Mouse (Mus musculus) thymus, adult 2 months (tissue): ENCODE results near the gene Bsn. TPM values are rescaled to one million over a fixed set of nuclear protein-coding genes. Genes with fewer than 3 reads are reported as not detected.
"Not testable (repeated sequence)": the region's sequence is repeated elsewhere in the genome, so short reads cannot be mapped to it uniquely, and the experiment has no call there.

Experiments
- DNase-seq: peaks from one replicate; pipeline ENCODE4 v3.0.0; 2021
- H3K27ac ChIP-seq: fragments of 200-500 bp; 2 replicates; pipeline ENCODE4 v1.5.1; 2012; ENCODE audit warnings: low read length, control low read depth; ENCODE audit not compliant: control insufficient read depth, insufficient read depth
- H3K27me3 ChIP-seq: fragments of 200-500 bp; 2 replicates; pipeline ENCODE4 v1.6.1; 2012; ENCODE audit warnings: mild to moderate bottlenecking, low read length, moderate library complexity, mixed read lengths; ENCODE audit not compliant: control insufficient read depth, insufficient read depth
- H3K36me3 ChIP-seq: fragments of 200-500 bp; 2 replicates; pipeline ENCODE4 v1.6.1; 2012; ENCODE audit warnings: mild to moderate bottlenecking, low read length, moderate library complexity; ENCODE audit not compliant: control insufficient read depth, insufficient read depth
- H3K4me1 ChIP-seq: fragments of 200-500 bp; replicated peaks from 2 replicates; pipeline ENCODE4 v1.6.1; 2012; ENCODE audit warnings: low read length; ENCODE audit not compliant: control insufficient read depth, insufficient read depth
- H3K4me3 ChIP-seq: fragments of 200-500 bp; 2 replicates; pipeline ENCODE4 v1.5.1; 2012; ENCODE audit warnings: mild to moderate bottlenecking, low read length, control low read depth, moderate library complexity; ENCODE audit not compliant: control insufficient read depth, insufficient read depth
- CTCF ChIP-seq: fragments of 200-500 bp; IDR thresholded peaks from 2 replicates; pipeline ENCODE4 v1.5.1; 2012; ENCODE audit warnings: mild to moderate bottlenecking, control low read depth, low read length, moderate library complexity, borderline replicate concordance; ENCODE audit not compliant: control insufficient read depth, poor library complexity, insufficient read depth; ENCODE audit errors: extremely low read depth
- POLR2A ChIP-seq: fragments of 200-500 bp; IDR thresholded peaks from 2 replicates; pipeline ENCODE4 v1.6.1; 2012; ENCODE audit warnings: mild to moderate bottlenecking, low read length, control low read depth, moderate library complexity; ENCODE audit not compliant: control insufficient read depth, poor library complexity, insufficient read depth; ENCODE audit errors: extremely low read depth
- WGBS: fragments of 180-500 bp; shearing (Covaris S2); methylation state at CpG from one replicate; pipeline ENCODE4 v1.1.7; 2018; 5-methylcytosine and 5-hydroxymethylcytosine counted together
- polyA plus RNA-seq: library from polyadenylated mRNA; depleted of rRNA; stranded (reverse); fragments of >200 nt; gene quantifications from 2 replicates; pipeline ENCODE4 v1.2.3, GENCODE M21; 2012

The Bsn gene
- polyA plus RNA-seq, 1 experiment, result 2.6 TPM

DNA sequence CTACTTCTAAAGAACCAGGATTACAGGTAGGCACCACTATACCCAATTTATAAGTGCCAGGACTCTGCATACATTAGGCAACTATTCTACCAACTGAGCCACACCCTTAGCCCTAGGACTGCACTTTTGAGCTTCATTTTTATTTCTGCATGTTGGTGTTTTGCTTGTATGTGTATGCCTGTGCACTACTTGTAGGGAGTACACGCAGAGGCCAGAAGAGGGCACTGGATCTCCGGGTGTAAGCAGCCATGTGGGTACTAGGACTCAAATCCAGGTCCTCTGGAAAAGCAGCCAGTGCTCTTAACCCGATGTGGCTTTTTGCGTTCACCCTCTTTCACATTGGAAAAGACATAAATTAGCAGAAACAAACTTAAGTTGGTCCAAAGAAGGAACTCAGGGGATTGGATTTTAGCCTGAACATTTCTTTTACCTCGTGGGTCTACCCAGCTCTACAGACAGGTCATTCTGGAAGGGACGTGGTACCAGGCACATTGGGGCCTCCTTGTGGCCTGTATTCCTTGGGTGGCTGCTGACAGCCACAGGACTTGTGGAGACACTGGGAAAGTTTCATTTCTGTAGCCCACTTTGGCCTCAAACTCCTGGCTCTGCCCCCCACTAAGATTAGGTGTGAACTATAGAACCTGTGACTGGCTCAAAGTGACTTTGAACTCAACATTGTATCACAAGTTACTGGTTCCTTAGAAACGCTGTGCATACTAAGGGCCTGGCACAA lies 50.1 kb downstream of the Bsn start:
- WGBS, result 87% methylated on average over 7 of the region's 7 CpGs
- Histone ChIP-seq H3K4me1 (peaks cover 17% of the 10 kb centered on the region), H3K4me3 (no peak overlapping the region), H3K27me3 (no peaks in the 10 kb centered on the region), H3K36me3 (no peaks in the 10 kb centered on the region), H3K27ac (no peak overlapping the region)
- DNase-seq, result no peak
- no peak for TF ChIP-seq POLR2A
- TF ChIP-seq CTCF, result no peak

DNA sequence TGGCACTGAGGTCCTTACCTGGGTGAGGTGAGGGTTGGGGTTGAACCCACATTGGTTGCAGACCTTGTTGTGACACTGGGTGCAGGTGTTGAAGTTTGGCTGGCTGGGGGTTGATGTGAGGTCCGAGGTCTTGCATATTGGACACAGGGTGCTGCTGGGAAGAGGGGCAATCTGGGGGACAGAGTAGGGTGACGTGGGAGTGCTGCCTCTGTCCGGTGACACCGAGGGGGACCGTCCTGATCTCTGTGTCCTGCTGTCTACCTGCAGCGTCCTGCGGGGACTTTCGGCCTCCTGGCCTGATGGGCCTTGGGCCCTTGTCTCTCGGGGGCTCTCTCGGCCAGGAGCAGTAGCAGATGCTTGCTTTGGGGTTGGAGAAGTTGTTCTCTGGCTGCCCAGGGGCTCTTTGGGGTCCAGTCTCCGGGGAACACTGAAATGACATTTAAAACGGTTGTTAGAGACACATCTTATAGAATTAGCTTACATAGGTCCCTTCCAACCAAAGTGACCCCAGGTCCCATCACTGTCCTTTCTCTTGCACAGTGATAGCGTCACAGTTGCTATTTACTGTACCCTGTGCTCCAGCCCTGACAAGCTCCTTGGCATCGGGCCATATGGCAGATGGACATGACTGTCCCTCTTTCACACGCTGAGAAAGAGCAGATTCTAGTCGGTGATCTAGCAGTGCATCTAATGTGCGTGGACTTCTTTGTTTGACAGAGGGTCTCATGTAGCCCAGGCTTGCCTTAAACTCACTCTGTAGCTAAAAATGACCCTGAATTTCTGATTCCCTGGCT lies 50.8 kb downstream of the Bsn start:
- H3K4me3 ChIP-seq, result no peak overlapping the region
- WGBS, result 95% methylated on average over 17 of the region's 17 CpGs
- H3K36me3 ChIP-seq, result no peaks in the 10 kb centered on the region
- H3K4me1 ChIP-seq, result peaks cover 10% of the 10 kb centered on the region
- H3K27me3 ChIP-seq, result no peaks in the 10 kb centered on the region
- no peak overlapping the region for H3K27ac ChIP-seq
- TF ChIP-seq CTCF, result no peak
- no peak for TF ChIP-seq POLR2A
- no peak for DNase-seq

DNA sequence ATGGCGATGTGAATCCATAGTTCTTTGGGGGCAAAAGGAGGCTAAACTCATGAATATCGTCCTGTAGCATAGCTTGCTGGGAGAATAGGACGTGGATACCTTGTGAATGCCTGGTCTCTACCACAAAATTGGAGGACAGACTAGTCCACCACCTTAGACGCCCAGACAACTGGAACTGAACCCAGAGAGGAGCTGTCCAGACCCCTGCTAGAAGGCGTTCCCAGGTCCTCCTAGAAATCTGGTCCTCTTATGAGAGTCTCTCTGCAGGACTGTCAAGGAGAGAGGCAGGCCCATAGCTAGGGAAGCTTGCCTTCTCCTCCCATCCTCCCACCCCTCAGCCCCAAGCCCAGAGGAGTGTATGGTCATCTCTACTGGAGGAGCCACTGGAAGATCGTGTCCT lies 52.1 kb downstream of the Bsn start:
- no peaks in the 10 kb centered on the region for H3K36me3 ChIP-seq
- WGBS, result 95% methylated on average over 6 of the region's 6 CpGs
- H3K27me3 ChIP-seq, result no peaks in the 10 kb centered on the region
- no peak for DNase-seq
- peaks cover 7% of the 10 kb centered on the region for H3K4me1 ChIP-seq
- no peak for TF ChIP-seq CTCF
- no peak for TF ChIP-seq POLR2A
- H3K4me3 ChIP-seq, result no peak overlapping the region
- no peak overlapping the region for H3K27ac ChIP-seq

DNA sequence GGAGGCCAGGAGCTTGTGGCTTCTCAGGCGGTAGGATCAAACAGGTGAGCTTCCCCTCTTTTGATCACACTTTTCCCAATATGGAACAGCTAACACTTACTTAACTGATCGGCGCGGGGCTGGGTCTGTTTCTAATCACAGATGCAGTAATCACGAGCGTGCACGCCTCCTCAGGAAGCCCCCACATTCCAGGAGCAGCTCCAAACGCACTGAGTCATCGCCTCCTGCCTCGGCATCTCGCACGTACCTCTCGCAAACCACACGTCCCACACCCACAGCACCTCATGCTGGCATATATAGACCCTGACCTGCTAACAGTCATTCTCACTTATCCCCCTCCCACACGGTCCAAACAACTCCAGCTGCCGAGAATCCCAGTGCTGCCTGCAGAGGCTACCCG lies 52.7 kb downstream of the Bsn start:
- Histone ChIP-seq H3K36me3 (no peaks in the 10 kb centered on the region), H3K27me3 (no peaks in the 10 kb centered on the region), H3K4me3 (no peak overlapping the region), H3K27ac (no peak overlapping the region), H3K4me1 (peaks cover 7% of the 10 kb centered on the region)
- TF ChIP-seq POLR2A, result no peak
- TF ChIP-seq CTCF, result no peak
- DNase-seq, result no peak
- 26% methylated on average over 17 of the region's 17 CpGs for WGBS

DNA sequence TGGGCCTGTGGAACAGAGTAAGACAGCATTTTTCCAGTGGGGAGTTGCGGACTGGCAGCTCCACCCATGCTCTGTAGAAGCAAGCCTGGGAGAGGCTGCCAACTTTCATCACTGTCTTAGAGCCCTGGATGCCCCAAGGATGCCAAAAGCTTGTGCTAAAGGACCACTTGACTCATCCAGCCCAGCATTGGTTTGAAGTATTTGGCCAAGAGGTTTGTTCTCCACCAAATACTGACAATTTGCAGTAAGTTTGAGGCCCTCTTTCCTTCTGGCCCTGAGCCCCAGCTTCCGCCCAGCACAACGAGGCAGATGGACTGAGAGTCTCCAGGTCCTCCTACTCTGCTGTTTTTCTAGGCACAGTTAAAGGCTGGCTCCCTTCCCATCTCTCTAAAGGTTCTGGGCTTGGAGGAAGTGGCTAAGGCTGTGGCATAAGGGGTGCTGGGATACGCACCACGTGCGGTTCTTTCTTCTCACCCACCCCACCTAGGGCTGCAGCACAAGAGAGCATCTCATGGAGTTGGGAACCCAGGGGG lies 53.2 kb downstream of the Bsn start:
- H3K4me1 ChIP-seq, result peaks cover 7% of the 10 kb centered on the region
- no peak for TF ChIP-seq CTCF
- TF ChIP-seq POLR2A, result no peak
- no peak for DNase-seq
- H3K4me3 ChIP-seq, result no peak overlapping the region
- no peak overlapping the region for H3K27ac ChIP-seq
- WGBS, result 39% methylated on average over 6 of the region's 6 CpGs
- no peaks in the 10 kb centered on the region for H3K36me3 ChIP-seq
- H3K27me3 ChIP-seq, result no peaks in the 10 kb centered on the region

DNA sequence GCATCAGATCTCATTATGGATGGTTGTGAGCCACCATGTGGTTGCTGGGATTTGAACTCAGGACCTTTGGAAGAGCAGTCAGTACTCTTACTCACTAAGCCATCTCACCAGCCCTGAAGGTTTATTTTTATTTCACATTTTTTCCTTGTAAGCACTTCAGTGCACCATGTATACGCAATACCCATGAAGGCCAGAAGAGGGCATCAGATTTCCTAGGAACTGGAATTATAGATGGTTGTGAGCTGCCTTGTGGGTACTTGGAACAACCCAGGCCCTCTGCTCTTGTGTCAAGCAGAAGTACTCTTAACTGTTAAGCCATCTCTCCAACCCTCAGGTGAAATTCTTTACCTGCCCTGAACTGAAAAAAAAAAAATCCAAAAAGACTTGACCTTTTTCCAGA lies 54.0 kb downstream of the Bsn start:
- WGBS, result 58% methylated on average over 1 of the region's 1 CpGs
- TF ChIP-seq CTCF (no peak), POLR2A (no peak)
- H3K36me3 ChIP-seq, result no peaks in the 10 kb centered on the region
- H3K4me1 ChIP-seq, result peaks cover 7% of the 10 kb centered on the region
- H3K27me3 ChIP-seq, result no peaks in the 10 kb centered on the region
- no peak overlapping the region for H3K27ac ChIP-seq
- DNase-seq, result peak; percentile 54
- no peak overlapping the region for H3K4me3 ChIP-seq

DNA sequence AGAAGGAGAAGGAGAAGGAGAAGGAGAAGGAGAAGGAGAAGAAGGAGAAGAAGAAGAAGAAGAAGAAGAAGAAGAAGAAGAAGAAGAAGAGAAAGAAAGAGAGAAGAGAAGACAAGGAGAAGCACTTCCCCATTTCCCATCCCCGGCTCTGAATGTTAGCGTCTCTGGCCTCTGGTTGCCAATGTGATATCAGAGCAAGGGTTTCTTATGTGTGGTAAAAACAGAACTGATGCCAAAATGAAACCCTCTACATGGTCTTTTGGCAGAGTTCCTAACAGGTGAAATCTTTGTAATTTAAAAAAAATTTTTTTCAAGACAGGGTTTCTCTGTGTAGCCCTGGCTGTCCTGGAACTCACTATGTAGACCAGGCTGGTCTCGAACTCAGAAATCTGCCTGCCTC lies 54.5 kb downstream of the Bsn start:
- H3K4me3 ChIP-seq, H3K36me3 ChIP-seq, H3K4me1 ChIP-seq, H3K27ac ChIP-seq, DNase-seq, H3K27me3 ChIP-seq: not testable (repeated sequence)
- WGBS, result 49% methylated on average over 3 of the region's 3 CpGs
